Mouse (Mus musculus) bone marrow, adult 2 months (tissue): ENCODE results near the gene Gas2.

ENCODE experiments used
- CTCF ChIP-seq: fragments of 200-500 bp; IDR thresholded peaks from 2 replicates; pipeline ENCODE4 v1.5.1; 2011; ENCODE audit warnings: low read length, control low read depth; ENCODE audit not compliant: control insufficient read depth, insufficient read depth
- POLR2A ChIP-seq: fragments of 200-500 bp; IDR thresholded peaks from 2 replicates; pipeline ENCODE4 v1.6.1; 2011; ENCODE audit warnings: low read depth, mild to moderate bottlenecking, control low read depth, low read length, borderline replicate concordance; ENCODE audit not compliant: control insufficient read depth

DNA sequence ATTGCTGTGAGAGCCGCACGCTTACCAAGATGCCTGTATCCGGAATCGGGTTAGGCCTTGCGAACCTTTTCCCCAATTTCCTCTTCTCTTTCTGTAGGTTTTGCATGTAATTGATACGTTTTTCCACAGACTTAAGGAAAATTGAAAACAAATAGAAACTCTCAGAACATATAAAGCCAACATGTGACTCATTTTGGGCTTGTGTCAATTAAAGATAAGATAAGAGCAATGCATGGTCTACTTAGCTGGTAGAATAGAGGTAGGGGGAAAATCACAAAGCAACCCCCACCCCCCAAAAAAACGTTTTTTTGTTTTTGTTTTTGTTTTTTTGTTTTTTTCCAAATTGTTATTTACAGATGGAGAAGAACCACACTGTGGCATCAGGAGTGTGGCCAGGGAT lies 151.6 kb downstream of the Gas2 start:
- TF ChIP-seq CTCF (no peak), POLR2A (no peak)
